Mouse (Mus musculus) hindbrain, embryonic 14.5 days (tissue): ENCODE results near the gene Nfx1. TPM values are rescaled to one million over a fixed set of nuclear protein-coding genes. Genes with fewer than 3 reads are reported as not detected.
A peak's percentile ranks its signal among the peaks of the same experiment; 100 is the strongest.

Experiments
- ATAC-seq: fragments of 200-750 bp; cut with Nextera tagmentation; 2 replicates; pipeline ENCODE4 v1.8.0; 2017; ENCODE audit warnings: moderate number of reproducible peaks, mild to moderate bottlenecking, moderate TSS enrichment, moderate library complexity; ENCODE audit not compliant: low FRiP score
- DNase-seq: peaks from one replicate; pipeline ENCODE4 v3.0.0-alpha.2; 2015; ENCODE audit warnings: low spot score
- H3K27ac ChIP-seq: fragments of 300-500 bp; sonication (generic); 2 replicates; pipeline ENCODE4 v1.5.1; 2014; ENCODE audit warnings: mild to moderate bottlenecking, moderate library complexity
- H3K27me3 ChIP-seq: fragments of 300-500 bp; sonication (generic); 2 replicates; pipeline ENCODE4 v1.6.1; 2014; ENCODE audit warnings: mild to moderate bottlenecking, low read length, mixed read lengths; ENCODE audit not compliant: control insufficient read depth, insufficient read depth
- H3K36me3 ChIP-seq: fragments of 300-500 bp; sonication (generic); replicated peaks from 2 replicates; pipeline ENCODE4 v1.6.1; 2014; ENCODE audit not compliant: control insufficient read depth, insufficient read depth
- H3K4me1 ChIP-seq: fragments of 300-500 bp; sonication (generic); replicated peaks from 2 replicates; pipeline ENCODE4 v1.6.1; 2014; ENCODE audit warnings: antibody characterized with exemption, low read length, mixed read lengths; ENCODE audit not compliant: control insufficient read depth, insufficient read depth
- H3K4me2 ChIP-seq: fragments of 300-500 bp; sonication (generic); replicated peaks from 2 replicates; pipeline ENCODE4 v1.6.1; 2014; ENCODE audit warnings: mild to moderate bottlenecking, moderate library complexity
- H3K4me3 ChIP-seq: fragments of 300-500 bp; sonication (generic); replicated peaks from 2 replicates; pipeline ENCODE4 v1.5.1; 2014; ENCODE audit warnings: mild to moderate bottlenecking, low read length
- H3K9ac ChIP-seq: fragments of 300-500 bp; sonication (generic); 2 replicates; pipeline ENCODE4 v1.6.1; 2014
- H3K9me3 ChIP-seq: fragments of 300-500 bp; sonication (generic); 2 replicates; pipeline ENCODE4 v1.6.1; 2016; ENCODE audit warnings: low read length; ENCODE audit not compliant: control insufficient read depth
- WGBS: fragments of 180-500 bp; shearing (Covaris S2); extraction: QIAGEN DNeasy Blood & Tissue Kit; methylation state at CpG from one replicate; pipeline ENCODE4 v1.1.7; 2014; 5-methylcytosine and 5-hydroxymethylcytosine counted together
- polyA plus RNA-seq: library from polyadenylated mRNA; unstranded; fragments of >200 nt; fragmentation: Nextera tagmentation; extraction: Ambion mirVana; gene quantifications from 2 replicates; pipeline ENCODE4 v1.2.1, GENCODE M21; 2014

The Nfx1 gene
- polyA plus RNA-seq, 1 experiment from 2014 or later: 99.7 TPM

GRCm38 (mm10) chr4:40943651-40944050 lies 27.1 kb upstream of the Nfx1 start:
- Histone ChIP-seq H3K27ac (no peak overlapping the region), H3K9me3 (no peaks in the 10 kb centered on the region), H3K4me2 (no peak overlapping the region), H3K4me1 (peaks cover 16% of the 10 kb centered on the region), H3K27me3 (no peaks in the 10 kb centered on the region), H3K36me3 (peaks cover 75% of the 10 kb centered on the region), H3K9ac (no peak overlapping the region), H3K4me3 (no peak overlapping the region)
- ATAC-seq (no peak), DNase-seq (no peak)
- WGBS: 97% methylated on average over 5 of the region's 5 CpGs

GRCm38 (mm10) chr4:40946516-40947121 lies 24.1 kb upstream of the Nfx1 start:
- H3K4me3 ChIP-seq: peak overlapping the region; percentile 96; the same call in 1 of the 2 replicates
- WGBS: 91% methylated on average over 7 of the region's 7 CpGs
- peak overlapping the region; percentile 65 for H3K4me2 ChIP-seq
- no peak overlapping the region for H3K27ac ChIP-seq
- H3K9ac ChIP-seq: peak overlapping the region; percentile 88; the same call in 1 of the 2 replicates
- H3K36me3 ChIP-seq: peaks cover 63% of the 10 kb centered on the region
- no peaks in the 10 kb centered on the region for H3K27me3 ChIP-seq
- H3K9me3 ChIP-seq: no peaks in the 10 kb centered on the region
- DNase-seq (no peak), ATAC-seq (no peak)
- peaks cover 26% of the 10 kb centered on the region for H3K4me1 ChIP-seq

GRCm38 (mm10) chr4:40947565-40948159 lies 23.0 kb upstream of the Nfx1 start:
- ATAC-seq (no peak; the same call in 1 of the 2 replicates), DNase-seq (no peak)
- H3K4me2 ChIP-seq: peak overlapping the region; percentile 65
- no peaks in the 10 kb centered on the region for H3K27me3 ChIP-seq
- WGBS: under 1% methylated on average over 40 of the region's 40 CpGs
- H3K4me3 ChIP-seq: peak overlapping the region; percentile 96
- peak overlapping the region; percentile 88 for H3K27ac ChIP-seq
- peak overlapping the region; percentile 88 for H3K9ac ChIP-seq
- peaks cover 26% of the 10 kb centered on the region for H3K4me1 ChIP-seq
- H3K9me3 ChIP-seq: no peaks in the 10 kb centered on the region
- peaks cover 61% of the 10 kb centered on the region for H3K36me3 ChIP-seq

GRCm38 (mm10) chr4:40948160-40948708 lies 22.5 kb upstream of the Nfx1 start, which contains the start of the genes Bag1 and Chmp5:
Gene Bag1 (minus strand): TSS chr4:40948294.
Gene Chmp5 (plus strand): TSS chr4:40948407.
- Histone ChIP-seq H3K36me3 (peaks cover 61% of the 10 kb centered on the region), H3K4me1 (peaks cover 26% of the 10 kb centered on the region), H3K9ac (peak within 1 kb of the TSS; percentile 92), H3K4me2 (peak within 1 kb of the TSS; percentile 84), H3K4me3 (peak within 1 kb of the TSS; percentile 96), H3K27ac (peak within 1 kb of the TSS; percentile 88), H3K9me3 (no peaks in the 10 kb centered on the region), H3K27me3 (no peaks in the 10 kb centered on the region)
- DNase-seq (peak; percentile 97), ATAC-seq (peak; percentile 98)
- WGBS: under 1% methylated on average over 50 of the region's 50 CpGs

- no peak for ATAC-seq
- no peaks in the 10 kb centered on the region for H3K27me3 ChIP-seq
Measured at GRCm38 (mm10) chr4:40953521-40953920, 17.2 kb upstream of the Nfx1 start.

GRCm38 (mm10) chr4:40955942-40956341 lies 14.8 kb upstream of the Nfx1 start:
- H3K27me3 ChIP-seq: no peaks in the 10 kb centered on the region

More at GRCm38 (mm10) chr4:40953521-40953920, 17.2 kb upstream of the Nfx1 start:
- no peak overlapping the region for H3K4me2 ChIP-seq
- H3K9me3 ChIP-seq: no peaks in the 10 kb centered on the region
- no peak for DNase-seq
- H3K27ac ChIP-seq: no peak overlapping the region
- 94% methylated on average over 1 of the region's 1 CpGs for WGBS
- peaks cover 10% of the 10 kb centered on the region for H3K4me1 ChIP-seq
- peaks cover 85% of the 10 kb centered on the region for H3K36me3 ChIP-seq
- H3K9ac ChIP-seq: no peak overlapping the region
- no peak overlapping the region for H3K4me3 ChIP-seq

GRCm38 (mm10) chr4:40963536-40963935 lies 7.2 kb upstream of the Nfx1 start:
- Histone ChIP-seq H3K4me2 (no peak overlapping the region), H3K36me3 (peaks cover 90% of the 10 kb centered on the region), H3K27ac (no peak overlapping the region), H3K9me3 (no peaks in the 10 kb centered on the region), H3K4me3 (no peak overlapping the region), H3K9ac (no peak overlapping the region), H3K27me3 (no peaks in the 10 kb centered on the region), H3K4me1 (no peaks in the 10 kb centered on the region)
- ATAC-seq (no peak), DNase-seq (no peak)
- 95% methylated on average over 3 of the region's 3 CpGs for WGBS

More at GRCm38 (mm10) chr4:40955942-40956341, 14.8 kb upstream of the Nfx1 start:
- WGBS: 97% methylated on average over 6 of the region's 6 CpGs
- ATAC-seq (no peak), DNase-seq (no peak)
- no peaks in the 10 kb centered on the region for H3K4me1 ChIP-seq
- H3K9ac ChIP-seq: no peak overlapping the region
- no peak overlapping the region for H3K27ac ChIP-seq
- H3K9me3 ChIP-seq: no peaks in the 10 kb centered on the region
- no peak overlapping the region for H3K4me2 ChIP-seq
- peaks cover 98% of the 10 kb centered on the region for H3K36me3 ChIP-seq
- H3K4me3 ChIP-seq: no peak overlapping the region

- no peaks in the 10 kb centered on the region for H3K27me3 ChIP-seq
- no peak overlapping the region for H3K4me3 ChIP-seq
- H3K4me2 ChIP-seq: no peak overlapping the region
- H3K9ac ChIP-seq: no peak overlapping the region
- peaks cover 37% of the 10 kb centered on the region for H3K36me3 ChIP-seq
- ATAC-seq (no peak), DNase-seq (no peak)
- 84% methylated on average over 4 of the region's 4 CpGs for WGBS
- H3K4me1 ChIP-seq: peaks cover 16% of the 10 kb centered on the region
- H3K27ac ChIP-seq: no peak overlapping the region
- H3K9me3 ChIP-seq: no peaks in the 10 kb centered on the region
Measured at GRCm38 (mm10) chr4:40969161-40969560, 1.5 kb upstream of the Nfx1 start.

- Histone ChIP-seq H3K27me3 (no peaks in the 10 kb centered on the region), H3K4me3 (peak overlapping the region; percentile 99), H3K4me1 (peaks cover 16% of the 10 kb centered on the region), H3K27ac (peak overlapping the region; percentile 93), H3K9me3 (no peaks in the 10 kb centered on the region), H3K4me2 (peak overlapping the region; percentile 81), H3K9ac (peak overlapping the region; percentile 93), H3K36me3 (peaks cover 30% of the 10 kb centered on the region)
- no peak for DNase-seq
- 12% methylated on average over 11 of the region's 13 CpGs for WGBS
- ATAC-seq: peak; percentile 41
Measured at GRCm38 (mm10) chr4:40969781-40970591, 720 bp upstream of the Nfx1 start.
